Mouse (Mus musculus) adrenal gland, adult 18-20 months (tissue): Measurements from ENCODE around the gene Alx1. TPM values are rescaled to one million over a fixed set of nuclear protein-coding genes. Genes with fewer than 3 reads are reported as not detected.
A peak's percentile ranks its signal among the peaks of the same experiment; 100 is the strongest.

Experiments used
- DNase-seq, 2 experiments: peaks; one replicate each; pipeline ENCODE4 v3.0.0; 2021 to 2022; ENCODE audit warnings: low spot score in 2 of 2
- long read RNA-seq, 2 experiments: library from polyadenylated mRNA; stranded (forward); transcript quantifications; one replicate each; pipeline ENCODE4 v2.0.0; 2021
- total RNA-seq, 2 experiments: library from RNA; stranded (reverse); gene quantifications; 1 replicate in 1 of 2; 2 replicates in 1 of 2; pipeline ENCODE4 v1.2.3; 2021

The Alx1 gene
- total RNA-seq = not detected
- long read RNA-seq, experiment 1 = 0 reads
- long read RNA-seq, experiment 2 = 0 reads

GRCm38 (mm10) chr10:103029730-103030490 lies at the start of gene Alx1:
TSS of gene Alx1 (minus strand) at chr10:103030215.
- no peak for DNase-seq

GRCm38 (mm10) chr10:103049593-103049992 lies 19.6 kb upstream of the Alx1 start:
- no peak for DNase-seq

GRCm38 (mm10) chr10:103046623-103047022 lies 16.6 kb upstream of the Alx1 start:
- DNase-seq = no peak

GRCm38 (mm10) chr10:103045019-103045418 lies 15.0 kb upstream of the Alx1 start:
- no peak for DNase-seq

- DNase-seq = no peak
Observed at GRCm38 (mm10) chr10:103035002-103035640, 5.1 kb upstream of the Alx1 start.

GRCm38 (mm10) chr10:103030931-103031330 lies 916 bp upstream of the Alx1 start:
- DNase-seq = no peak

- DNase-seq = no peak
Observed at GRCm38 (mm10) chr10:103029132-103029729, 784 bp downstream of the Alx1 start.

- DNase-seq = peak in 1 of 2 experiments; percentile 22
Observed at GRCm38 (mm10) chr10:103028253-103029131, 1.5 kb downstream of the Alx1 start.

GRCm38 (mm10) chr10:103027931-103028252 lies 2.1 kb downstream of the Alx1 start:
- DNase-seq = no peak

- no peak for DNase-seq
Observed at GRCm38 (mm10) chr10:103027226-103027930, 2.6 kb downstream of the Alx1 start.

- no peak for DNase-seq
Observed at GRCm38 (mm10) chr10:103026636-103027225, 3.3 kb downstream of the Alx1 start.

- DNase-seq = no peak
Observed at GRCm38 (mm10) chr10:103002556-103002955, 27.5 kb downstream of the Alx1 start.

- DNase-seq = no peak
Observed at GRCm38 (mm10) chr10:103000902-103001301, 29.1 kb downstream of the Alx1 start.

GRCm38 (mm10) chr10:102999584-102999983 lies 30.4 kb downstream of the Alx1 start:
- no peak for DNase-seq

- no peak for DNase-seq
Observed at GRCm38 (mm10) chr10:102975106-102975505, 54.9 kb downstream of the Alx1 start.

GRCm38 (mm10) chr10:102959602-102960001 lies 70.4 kb downstream of the Alx1 start:
- DNase-seq = no peak
